Mouse (Mus musculus) skeletal muscle tissue, adult 2 months (tissue): ENCODE measurements around the gene 9430015G10Rik.

Experiments
- DNase-seq: peaks from one replicate; pipeline ENCODE4 v3.0.0-alpha.2; 2012; ENCODE audit warnings: low read depth, low spot score

Gene 9430015G10Rik

GRCm38 (mm10) chr4:156171828-156172227, 62.0 kb downstream of the 9430015G10Rik start:
- DNase-seq: no peak
